Mouse (Mus musculus) bone marrow macrophage, adult 2 months (primary cell): ENCODE data around the gene Immp2l.

Experiments used
- CTCF ChIP-seq: IDR thresholded peaks from 2 replicates; pipeline ENCODE4 v1.5.1; 2012; ENCODE audit warnings: low read depth, mild to moderate bottlenecking, low read length, moderate library complexity
- POLR2A ChIP-seq: IDR thresholded peaks from 2 replicates; pipeline ENCODE4 v1.6.1; 2012; ENCODE audit warnings: mild to moderate bottlenecking, low read depth, low read length, borderline replicate concordance

DNA sequence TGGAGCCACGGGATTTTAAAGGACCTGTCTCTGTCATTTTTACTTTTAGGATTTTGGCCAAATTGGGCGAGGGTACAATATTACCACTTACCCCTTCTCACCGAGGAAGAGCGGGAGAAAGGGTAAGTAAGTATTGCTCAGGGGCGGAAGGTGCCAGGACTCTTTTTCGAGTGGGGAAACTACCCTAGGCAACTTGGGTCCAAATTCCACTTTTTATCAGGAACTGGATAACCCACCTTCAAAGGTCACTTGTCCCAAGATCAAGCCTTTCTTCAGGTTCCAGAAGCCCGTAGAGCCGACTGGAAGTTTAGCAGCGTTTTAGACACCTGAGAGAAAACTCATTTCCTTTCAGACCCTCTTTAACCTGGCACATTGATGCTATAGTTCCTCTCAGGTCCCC is 622 bp downstream of the Immp2l start:
- TF ChIP-seq CTCF, result no peak
- no peak for TF ChIP-seq POLR2A
